Mouse (Mus musculus) spleen, adult 2 months (tissue): ENCODE measurements at regions not wholly inside any gene's neighbourhood (a gene's known extent, or its start where the extent isn't known, plus 50 kb on each side); places are given as distances from the start of the nearest gene placed in this dataset.

Source experiments
- CTCF ChIP-seq: fragments of 200-500 bp; IDR thresholded peaks from 2 replicates; pipeline ENCODE4 v1.5.1; 2011; ENCODE audit warnings: mild to moderate bottlenecking, inconsistent platforms; ENCODE audit not compliant: insufficient read depth, insufficient read length, insufficient replicate concordance; ENCODE audit errors: extremely low read depth
- POLR2A ChIP-seq: fragments of 200-500 bp; IDR thresholded peaks from 2 replicates; pipeline ENCODE4 v1.6.1; 2011; ENCODE audit warnings: low read depth, low read length, inconsistent platforms

GRCm38 (mm10) chr14:72829261-72829660 lies 119.5 kb upstream of the Fndc3a start:
- TF ChIP-seq CTCF (no peak), POLR2A (no peak)
